Comparison of ENCODE assay signal across 10 mouse cellular contexts in the genomic region with DNA sequence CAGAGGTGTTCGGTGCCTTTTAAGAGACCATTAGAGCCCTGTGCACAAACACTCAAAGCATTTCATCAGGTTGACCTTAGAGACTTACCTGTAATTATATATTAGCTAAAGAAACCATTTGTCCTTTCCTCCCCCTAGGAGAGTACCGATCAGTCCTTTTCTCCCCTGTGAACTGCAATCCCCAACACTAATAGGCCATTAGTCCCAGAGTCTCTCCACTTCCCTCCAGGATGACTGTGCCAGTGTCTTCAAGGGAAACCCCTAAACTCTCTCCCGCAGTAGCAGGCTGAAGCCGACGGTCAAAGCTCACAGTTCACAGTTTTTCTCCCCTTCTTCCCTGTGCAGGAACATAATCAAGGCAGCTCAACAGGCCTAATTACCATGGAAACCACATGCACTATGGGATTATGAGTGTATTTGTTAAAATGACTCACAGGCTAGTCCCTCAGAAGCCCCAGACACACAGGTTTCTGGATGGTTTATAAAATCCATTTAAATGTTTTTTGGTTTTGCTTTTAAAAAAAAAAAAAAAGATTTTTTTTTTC. TPM values are rescaled to one million over a fixed set of nuclear protein-coding genes. Genes with fewer than 3 reads are reported as not detected.
DNase-seq lines count a peak whose midpoint lies in the region; ATAC-seq lines count a peak whose summit lies in the region.
"Had no signal": no experiment of that assay in that cellular context is flagged by ENCODE, and none has a peak within 500 bp of the region (broad histone marks: within the 10 kb centered on the region; RNA-seq: fewer than 3 reads in every experiment).

No protein-coding gene starts in this region.

- WGBS in hindbrain, embryonic 16.5 days = 42% methylated on average over 5 of the region's 5 CpGs
- WGBS in hindbrain, embryonic 10.5 days = 79% methylated on average over 5 of the region's 5 CpGs
- 33% methylated on average over 5 of the region's 5 CpGs for WGBS in forebrain, embryonic 11.5 days
- 30% methylated on average over 5 of the region's 5 CpGs for WGBS in midbrain, embryonic 12.5 days

- H3K9me3 ChIP-seq in hindbrain, embryonic 16.5 days (ENCODE audit: control insufficient read depth, low read length) = no peaks in the 10 kb centered on the region
- no peaks in the 10 kb centered on the region for H3K9me3 ChIP-seq in hindbrain, embryonic 10.5 days
- H3K9me3 ChIP-seq in forebrain, embryonic 11.5 days (ENCODE audit: control insufficient read depth, low read length) = no peaks in the 10 kb centered on the region; the same call in 1 of the 2 replicates
- H3K9me3 ChIP-seq in midbrain, embryonic 12.5 days = no peaks in the 10 kb centered on the region
- H3K9me3 ChIP-seq: kidney, embryonic 15.5 days had no signal

- no peaks in the 10 kb centered on the region for H3K27me3 ChIP-seq in hindbrain, embryonic 16.5 days (replicated peaks; ENCODE audit: control insufficient read depth, insufficient read depth, low read length)
- H3K27me3 ChIP-seq in hindbrain, embryonic 10.5 days (ENCODE audit: insufficient read depth, poor library complexity, severe bottlenecking) = no peaks in the 10 kb centered on the region
- H3K27me3 ChIP-seq in forebrain, embryonic 11.5 days (ENCODE audit: control insufficient read depth, insufficient read depth, low read length) = no peaks in the 10 kb centered on the region
- H3K27me3 ChIP-seq in midbrain, embryonic 12.5 days = no peaks in the 10 kb centered on the region
- H3K27me3 ChIP-seq: CH12.LX; kidney, embryonic 15.5 days had no signal

- H3K36me3 ChIP-seq in hindbrain, embryonic 16.5 days (ENCODE audit: control insufficient read depth, insufficient read depth, low read length) = peaks cover under 1% of the 10 kb centered on the region; the same call in 1 of the 2 replicates
- H3K36me3 ChIP-seq in hindbrain, embryonic 10.5 days = peaks cover 18% of the 10 kb centered on the region
- peaks cover 2% of the 10 kb centered on the region; the same call in 1 of the 2 replicates for H3K36me3 ChIP-seq in forebrain, embryonic 11.5 days (ENCODE audit: control insufficient read depth, insufficient read depth, low read length)
- peaks cover 15% of the 10 kb centered on the region for H3K36me3 ChIP-seq in midbrain, embryonic 12.5 days
- H3K36me3 ChIP-seq: kidney, embryonic 15.5 days had no signal

- H3K9ac ChIP-seq in hindbrain, embryonic 16.5 days (ENCODE audit: low read depth, low read length) = no peak overlapping the region
- peak overlapping the region; percentile 23; the same call in 1 of the 2 replicates for H3K9ac ChIP-seq in forebrain, embryonic 11.5 days (ENCODE audit: low read length)
- no peak overlapping the region for H3K9ac ChIP-seq in midbrain, embryonic 12.5 days (replicated peaks)
- H3K9ac ChIP-seq: kidney, embryonic 15.5 days had no signal

- peaks cover 16% of the 10 kb centered on the region for H3K4me1 ChIP-seq in hindbrain, embryonic 16.5 days (ENCODE audit: control insufficient read depth, insufficient read depth, low read depth, low read length)
- peaks cover 21% of the 10 kb centered on the region for H3K4me1 ChIP-seq in hindbrain, embryonic 10.5 days (replicated peaks)
- peaks cover 15% of the 10 kb centered on the region; the same call in 1 of the 2 replicates for H3K4me1 ChIP-seq in forebrain, embryonic 11.5 days (replicated peaks; ENCODE audit: control insufficient read depth, insufficient read depth, low read length)
- H3K4me1 ChIP-seq in midbrain, embryonic 12.5 days = peaks cover 43% of the 10 kb centered on the region

- no peak for DNase-seq in hindbrain, embryonic 10.5 days (ENCODE audit: low spot score)
- peak; percentile 63 for DNase-seq in Muller cell, postnatal 12 days (ENCODE audit: inconsistent ontology term)
- DNase-seq in forebrain, embryonic 11.5 days (ENCODE audit: low spot score) = peak; percentile 57
- DNase-seq in layer of hippocampus, adult 9-10 months (ENCODE audit: low spot score) = no peak
- no peak for DNase-seq in adipocyte (ENCODE audit: low spot score)
- DNase-seq in cerebellum, adult 18-20 months = no peak

- ATAC-seq in hindbrain, embryonic 16.5 days = peak; percentile 22; the same call in 1 of the 2 replicates
- ATAC-seq in forebrain, embryonic 11.5 days (replicated peaks; ENCODE audit: low FRiP score) = peak; percentile 68
- peak; percentile 66; the same call in 1 of the 2 replicates for ATAC-seq in midbrain, embryonic 12.5 days (ENCODE audit: low FRiP score, low read depth)

- H3K4me3 ChIP-seq in hindbrain, embryonic 16.5 days (ENCODE audit: low read length) = no peak overlapping the region
- H3K4me3 ChIP-seq in hindbrain, embryonic 10.5 days = no peak overlapping the region
- H3K4me3 ChIP-seq in forebrain, embryonic 11.5 days (ENCODE audit: low read depth, low read length) = no peak overlapping the region
- H3K4me3 ChIP-seq in midbrain, embryonic 12.5 days = no peak overlapping the region
- H3K4me3 ChIP-seq: kidney, embryonic 15.5 days had no signal

- H3K27ac ChIP-seq in hindbrain, embryonic 16.5 days (ENCODE audit: low read depth, low read length) = no peak overlapping the region
- H3K27ac ChIP-seq in hindbrain, embryonic 10.5 days = no peak overlapping the region
- H3K27ac ChIP-seq in forebrain, embryonic 11.5 days (ENCODE audit: low read depth, low read length) = peak overlapping the region; percentile 20
- H3K27ac ChIP-seq in midbrain, embryonic 12.5 days (replicated peaks) = peak overlapping the region; percentile 76
- H3K27ac ChIP-seq: kidney, embryonic 15.5 days had no signal

- H3K4me2 ChIP-seq in hindbrain, embryonic 16.5 days (ENCODE audit: low read length) = no peak overlapping the region
- no peak overlapping the region for H3K4me2 ChIP-seq in forebrain, embryonic 11.5 days (ENCODE audit: low read depth, low read length, severe bottlenecking)
- H3K4me2 ChIP-seq in midbrain, embryonic 12.5 days (replicated peaks) = peak overlapping the region; percentile 19; the same call in 1 of the 2 replicates
- H3K4me2 ChIP-seq: kidney, embryonic 15.5 days had no signal

RNA-seq across cellular contexts. Expression of a gene that starts 13.4 kb away (rescaled TPM):
- polyA plus RNA-seq in hindbrain, embryonic 16.5 days (2015; fragmentation: Nextera tagmentation; extraction: Ambion mirVana) = 362 and 384 TPM in 2 replicates
- polyA plus RNA-seq in hindbrain, embryonic 10.5 days (2016; fragmentation: Nextera tagmentation; extraction: Ambion mirVana) = 105 and 141 TPM in 2 replicates
- polyA plus RNA-seq in forebrain, embryonic 11.5 days (2014; fragmentation: Nextera tagmentation; extraction: Ambion mirVana) = 138 and 142 TPM in 2 replicates
- 186 and 195 TPM in 2 replicates for polyA plus RNA-seq in midbrain, embryonic 12.5 days (2016; fragmentation: Nextera tagmentation; extraction: Ambion mirVana)

Comparison
In these comparisons a context has a peak if more than half of its experiments do, and no peak if none do; other contexts are left out.
1. H3K27ac ChIP-seq: peak in forebrain, embryonic 11.5 days (single experiment) and midbrain, embryonic 12.5 days (single experiment); none in hindbrain, embryonic 16.5 days (single experiment) and hindbrain, embryonic 10.5 days (single experiment).
2. DNase-seq: peak in Muller cell, postnatal 12 days (single experiment) and forebrain, embryonic 11.5 days (single experiment); none in hindbrain, embryonic 10.5 days (single experiment), layer of hippocampus, adult 9-10 months (single experiment), adipocyte (single experiment) and cerebellum, adult 18-20 months (0 of 2).
3. Peak in every context shown above with its lines, with median percentiles within 50 percentile points of each other: ATAC-seq.